ENCODE assay signal across 26 mouse cellular contexts in genomic region chr6:64623404-64623803, GRCm38 (mm10).
DNase-seq lines count a peak whose midpoint lies in the region; ATAC-seq and TF ChIP-seq lines count a peak whose summit lies in the region.
"Had no signal": no experiment of that assay in that cellular context is flagged by ENCODE, and none has a peak within 500 bp of the region (broad histone marks: within the 10 kb centered on the region; RNA-seq: fewer than 3 reads in every experiment).

No protein-coding gene starts in this region.

- H3K4me1 ChIP-seq in lung, postnatal 0 days (ENCODE audit: insufficient read depth, low read depth, low read length) = no peaks in the 10 kb centered on the region
- no peaks in the 10 kb centered on the region for H3K4me1 ChIP-seq in forebrain, embryonic 10.5 days
- H3K4me1 ChIP-seq: forebrain, embryonic 12.5 days; intestine, embryonic 15.5 days; limb, embryonic 13.5 days; stomach, embryonic 15.5 days had no signal

- no peaks in the 10 kb centered on the region for H3K27me3 ChIP-seq in lung, postnatal 0 days (replicated peaks; ENCODE audit: insufficient read depth, low read length)
- no peaks in the 10 kb centered on the region for H3K27me3 ChIP-seq in forebrain, embryonic 10.5 days (ENCODE audit: poor library complexity, severe bottlenecking)
- H3K27me3 ChIP-seq: forebrain, embryonic 12.5 days; heart, embryonic 13.5 days; intestine, embryonic 15.5 days; limb, embryonic 13.5 days; stomach, embryonic 15.5 days had no signal

- H3K4me2 ChIP-seq in lung, postnatal 0 days (replicated peaks; ENCODE audit: low read depth, low read length) = no peak overlapping the region
- H3K4me2 ChIP-seq: forebrain, embryonic 12.5 days; heart, embryonic 13.5 days; intestine, embryonic 15.5 days; limb, embryonic 13.5 days; liver, embryonic 11.5 days; midbrain, embryonic 11.5 days; stomach, embryonic 15.5 days had no signal

- no peak for TF ChIP-seq CTCF in lung, postnatal 0 days (IDR thresholded peaks at IDR 0.05)

- no peak overlapping the region for H3K27ac ChIP-seq in lung, postnatal 0 days (ENCODE audit: low read length)
- H3K27ac ChIP-seq in forebrain, embryonic 10.5 days = no peak overlapping the region
- H3K27ac ChIP-seq: forebrain, embryonic 12.5 days; heart, embryonic 13.5 days; hindbrain, postnatal 0 days; intestine, embryonic 15.5 days; left cerebral cortex, adult 2 months; limb, embryonic 13.5 days; stomach, embryonic 15.5 days had no signal

- H3K36me3 ChIP-seq in lung, postnatal 0 days (ENCODE audit: insufficient read depth, low read length) = no peaks in the 10 kb centered on the region
- no peaks in the 10 kb centered on the region for H3K36me3 ChIP-seq in forebrain, embryonic 10.5 days (replicated peaks)
- H3K36me3 ChIP-seq: forebrain, embryonic 12.5 days; heart, embryonic 13.5 days; intestine, embryonic 15.5 days; limb, embryonic 13.5 days; stomach, embryonic 15.5 days had no signal

- intact Hi-C loops in left cerebral cortex, postnatal 4 days (cut with DNase I) = no loop called here

- 30% methylated on average over 3 of the region's 3 CpGs for WGBS in lung, postnatal 0 days
- WGBS in forebrain, embryonic 10.5 days = 58% methylated on average over 3 of the region's 3 CpGs

- no peak for TF ChIP-seq EP300 in lung, postnatal 0 days (IDR thresholded peaks at IDR 0.05)

- DNase-seq in cerebellum, postnatal 10 days = peak; percentile 36 to 39
- DNase-seq in cerebellum, adult 11 months = no peak
- DNase-seq in left cerebral cortex, postnatal 4 days = peak; percentile 8
- no peak for DNase-seq in left cerebral cortex, adult 11 months (ENCODE audit: low spot score)
- DNase-seq in lung, postnatal 0 days (ENCODE audit: low spot score) = peak; percentile 71
- DNase-seq in lung, postnatal 36 days = peak; percentile 20
- no peak for DNase-seq in forebrain, embryonic 10.5 days (ENCODE audit: extremely low spot score, low spot score)
- DNase-seq: adrenal gland, postnatal 10 days; cerebellum, adult 11-12 months; forebrain, postnatal 0 days; kidney, adult 2 months; right cerebral cortex, postnatal 25 days; thymus, adult 18-20 months; thymus, postnatal 25 days had no signal

- peak; percentile 55 for ATAC-seq in lung, postnatal 0 days
- ATAC-seq: forebrain, postnatal 0 days; hindbrain, postnatal 0 days; intestine, embryonic 15.5 days; midbrain, embryonic 16.5 days; Patski had no signal

- no peak overlapping the region for H3K9ac ChIP-seq in lung, postnatal 0 days (replicated peaks; ENCODE audit: low read depth)
- H3K9ac ChIP-seq: forebrain, embryonic 12.5 days; forebrain, postnatal 0 days; heart, embryonic 13.5 days; intestine, embryonic 15.5 days; limb, embryonic 13.5 days; stomach, embryonic 15.5 days had no signal

- H3K4me3 ChIP-seq in lung, postnatal 0 days (ENCODE audit: low read depth, low read length) = no peak overlapping the region
- H3K4me3 ChIP-seq in forebrain, embryonic 10.5 days = no peak overlapping the region
- H3K4me3 ChIP-seq: erythroblast, embryonic 14.5 days; forebrain, embryonic 12.5 days; heart, embryonic 13.5 days; intestine, embryonic 15.5 days; left cerebral cortex, adult 2 months; limb, embryonic 13.5 days; stomach, embryonic 15.5 days had no signal

- no peaks in the 10 kb centered on the region for H3K9me3 ChIP-seq in lung, postnatal 0 days (ENCODE audit: low read length)
- H3K9me3 ChIP-seq in forebrain, embryonic 10.5 days = no peaks in the 10 kb centered on the region
- H3K9me3 ChIP-seq: forebrain, embryonic 12.5 days; heart, embryonic 13.5 days; intestine, embryonic 15.5 days; limb, embryonic 13.5 days; stomach, embryonic 15.5 days had no signal

Comparison
In these comparisons a context has a peak if more than half of its experiments do, and no peak if none do; other contexts are left out.
1. DNase-seq: peak in cerebellum, postnatal 10 days (2 of 2), left cerebral cortex, postnatal 4 days (single experiment), lung, postnatal 0 days (single experiment) and lung, postnatal 36 days (single experiment); none in cerebellum, adult 11 months (single experiment), left cerebral cortex, adult 11 months (single experiment) and forebrain, embryonic 10.5 days (single experiment).